Mouse (Mus musculus): ENCODE measurements around the gene Sash1. TPM values are rescaled to one million over a fixed set of nuclear protein-coding genes. Genes with fewer than 3 reads are reported as not detected.

Sash1 gene
- polyA plus RNA-seq, 1 experiment: 4.8 TPM

DNA sequence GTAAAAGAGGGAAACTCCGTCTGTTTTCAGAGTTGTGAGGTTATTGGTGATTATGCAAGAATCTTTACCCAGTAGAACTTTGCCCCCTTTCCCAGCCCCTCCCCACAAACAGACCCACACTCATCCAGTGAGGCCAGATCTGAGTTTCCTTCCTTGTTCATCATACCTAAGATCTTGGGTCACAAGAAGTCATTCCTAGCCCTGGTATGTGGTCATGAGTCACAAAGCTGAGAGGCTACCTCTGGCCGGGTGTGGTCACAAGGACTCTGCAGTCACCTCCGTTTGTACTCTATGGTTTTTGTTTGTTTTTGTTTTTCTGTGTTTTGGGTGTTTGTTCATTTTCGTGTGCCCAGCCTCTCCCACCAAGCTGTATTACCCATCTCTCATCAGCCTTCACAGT is 4.6 kb upstream of the Sash1 start:
- no peak for DNase-seq
- WGBS: 94% methylated on average over 4 of the region's 4 CpGs
- peaks cover 10% of the 10 kb centered on the region; the same call in 1 of the 2 replicates for H3K27me3 ChIP-seq (ENCODE audit: control insufficient read depth, insufficient read depth, low read length)
- TF ChIP-seq POLR2A (IDR thresholded peaks at IDR 0.05; ENCODE audit: control insufficient read depth, extremely low read depth, insufficient read depth, low read length, poor library complexity) (no peak), CTCF (IDR thresholded peaks at IDR 0.05; ENCODE audit: borderline replicate concordance, control insufficient read depth, extremely low read depth, insufficient read depth, low read length, poor library complexity) (no peak)
- no peak overlapping the region for H3K4me3 ChIP-seq (ENCODE audit: control insufficient read depth, insufficient read depth, low read length)
- H3K4me1 ChIP-seq (replicated peaks; ENCODE audit: control insufficient read depth, insufficient read depth, low read length): 0 out of 2 replicates have a peak, but pooled peaks cover 2% of the 10 kb centered on the region
- no peak overlapping the region for H3K27ac ChIP-seq (ENCODE audit: control insufficient read depth, insufficient read depth, low read length)
- no peaks in the 10 kb centered on the region for H3K36me3 ChIP-seq (ENCODE audit: control insufficient read depth, insufficient read depth, low read length)

GRCm38 (mm10) chr10:8889341-8889740 is 3.5 kb upstream of the Sash1 start:
- Histone ChIP-seq H3K27me3 (ENCODE audit: control insufficient read depth, insufficient read depth, low read length) (peaks cover 10% of the 10 kb centered on the region; the same call in 1 of the 2 replicates), H3K36me3 (ENCODE audit: control insufficient read depth, insufficient read depth, low read length) (no peaks in the 10 kb centered on the region), H3K4me3 (ENCODE audit: control insufficient read depth, insufficient read depth, low read length) (no peak overlapping the region), H3K27ac (ENCODE audit: control insufficient read depth, insufficient read depth, low read length) (no peak overlapping the region), H3K4me1 (replicated peaks; ENCODE audit: control insufficient read depth, insufficient read depth, low read length) (0 out of 2 replicates have a peak, but pooled peaks cover 2% of the 10 kb centered on the region)
- TF ChIP-seq CTCF (IDR thresholded peaks at IDR 0.05; ENCODE audit: borderline replicate concordance, control insufficient read depth, extremely low read depth, insufficient read depth, low read length, poor library complexity): no peak
- no peak for TF ChIP-seq POLR2A (IDR thresholded peaks at IDR 0.05; ENCODE audit: control insufficient read depth, extremely low read depth, insufficient read depth, low read length, poor library complexity)
- WGBS: 96% methylated on average over 4 of the region's 4 CpGs
- no peak for DNase-seq

GRCm38 (mm10) chr10:8886528-8886854 is 621 bp upstream of the Sash1 start:
- Histone ChIP-seq H3K27me3 (ENCODE audit: control insufficient read depth, insufficient read depth, low read length) (peaks cover 10% of the 10 kb centered on the region; the same call in 1 of the 2 replicates), H3K27ac (ENCODE audit: control insufficient read depth, insufficient read depth, low read length) (no peak overlapping the region; the same call in 1 of the 2 replicates), H3K4me1 (replicated peaks; ENCODE audit: control insufficient read depth, insufficient read depth, low read length) (0 out of 2 replicates have a peak, but pooled peaks cover 2% of the 10 kb centered on the region), H3K36me3 (ENCODE audit: control insufficient read depth, insufficient read depth, low read length) (no peaks in the 10 kb centered on the region), H3K4me3 (ENCODE audit: control insufficient read depth, insufficient read depth, low read length) (peak overlapping the region; percentile 36; the same call in 1 of the 2 replicates)
- no peak for DNase-seq
- WGBS: 14% methylated on average over 14 of the region's 14 CpGs
- TF ChIP-seq CTCF (IDR thresholded peaks at IDR 0.05; ENCODE audit: borderline replicate concordance, control insufficient read depth, extremely low read depth, insufficient read depth, low read length, poor library complexity) (no peak), POLR2A (IDR thresholded peaks at IDR 0.05; ENCODE audit: control insufficient read depth, extremely low read depth, insufficient read depth, low read length, poor library complexity) (no peak)

DNA sequence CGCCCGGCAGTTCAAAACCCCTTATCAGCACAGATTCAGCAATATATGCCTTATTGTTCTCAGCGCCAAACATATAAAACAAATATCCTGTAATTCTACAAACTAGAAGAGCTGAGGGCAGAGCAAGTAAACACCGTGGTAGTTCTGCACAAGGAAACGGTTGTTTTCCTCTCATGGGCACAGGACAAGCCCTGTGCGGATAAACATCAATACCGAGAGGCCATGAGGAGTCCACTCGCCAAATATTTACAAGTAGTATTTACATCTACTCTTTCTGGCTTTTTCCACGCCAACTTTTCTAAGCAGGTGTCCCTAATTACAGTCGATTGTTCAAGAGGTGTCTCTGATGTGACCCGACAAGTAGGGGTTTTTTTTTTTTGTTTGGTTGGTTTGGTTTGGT is 669 bp downstream of the Sash1 start:
- Histone ChIP-seq H3K36me3 (ENCODE audit: control insufficient read depth, insufficient read depth, low read length) (no peaks in the 10 kb centered on the region), H3K4me1 (replicated peaks; ENCODE audit: control insufficient read depth, insufficient read depth, low read length) (0 out of 2 replicates have a peak, but pooled peaks cover 2% of the 10 kb centered on the region), H3K27ac (ENCODE audit: control insufficient read depth, insufficient read depth, low read length) (no peak overlapping the region), H3K4me3 (ENCODE audit: control insufficient read depth, insufficient read depth, low read length) (no peak overlapping the region), H3K27me3 (ENCODE audit: control insufficient read depth, insufficient read depth, low read length) (peaks cover 10% of the 10 kb centered on the region; the same call in 1 of the 2 replicates)
- TF ChIP-seq CTCF (IDR thresholded peaks at IDR 0.05; ENCODE audit: borderline replicate concordance, control insufficient read depth, extremely low read depth, insufficient read depth, low read length, poor library complexity): no peak
- TF ChIP-seq POLR2A (IDR thresholded peaks at IDR 0.05; ENCODE audit: control insufficient read depth, extremely low read depth, insufficient read depth, low read length, poor library complexity): no peak
- no peak for DNase-seq
- 12% methylated on average over 11 of the region's 11 CpGs for WGBS

GRCm38 (mm10) chr10:8884565-8884964 is 1.3 kb downstream of the Sash1 start:
- Histone ChIP-seq H3K4me3 (ENCODE audit: control insufficient read depth, insufficient read depth, low read length) (no peak overlapping the region), H3K4me1 (replicated peaks; ENCODE audit: control insufficient read depth, insufficient read depth, low read length) (0 out of 2 replicates have a peak, but pooled peaks cover 2% of the 10 kb centered on the region), H3K36me3 (ENCODE audit: control insufficient read depth, insufficient read depth, low read length) (no peaks in the 10 kb centered on the region), H3K27me3 (ENCODE audit: control insufficient read depth, insufficient read depth, low read length) (peaks cover 10% of the 10 kb centered on the region; the same call in 1 of the 2 replicates), H3K27ac (ENCODE audit: control insufficient read depth, insufficient read depth, low read length) (no peak overlapping the region)
- TF ChIP-seq POLR2A (IDR thresholded peaks at IDR 0.05; ENCODE audit: control insufficient read depth, extremely low read depth, insufficient read depth, low read length, poor library complexity) (no peak), CTCF (IDR thresholded peaks at IDR 0.05; ENCODE audit: borderline replicate concordance, control insufficient read depth, extremely low read depth, insufficient read depth, low read length, poor library complexity) (no peak)
- no peak for DNase-seq
- 87% methylated on average over 5 of the region's 5 CpGs for WGBS

DNA sequence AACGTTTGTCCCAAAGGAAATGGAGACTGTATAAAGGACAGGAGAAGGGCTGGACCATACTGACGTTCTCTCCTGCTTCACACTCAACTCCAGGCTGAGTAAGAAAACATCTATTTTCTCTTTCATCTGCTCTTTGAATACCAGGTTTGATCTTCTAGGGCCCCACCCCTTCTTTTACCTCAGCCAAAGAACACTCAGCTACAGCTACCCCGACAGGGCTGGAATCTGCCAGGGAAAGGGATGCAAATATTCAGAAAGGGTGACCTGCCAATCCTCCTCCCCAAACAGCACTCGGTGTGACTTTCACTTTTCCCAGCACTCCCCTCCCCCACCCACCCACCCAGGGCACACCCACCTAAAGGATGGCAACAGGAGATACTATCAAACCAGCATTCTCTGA is 2.2 kb downstream of the Sash1 start:
- H3K27ac ChIP-seq (ENCODE audit: control insufficient read depth, insufficient read depth, low read length): no peak overlapping the region
- peaks cover 2% of the 10 kb centered on the region; the same call in 1 of the 2 replicates for H3K4me1 ChIP-seq (replicated peaks; ENCODE audit: control insufficient read depth, insufficient read depth, low read length)
- H3K36me3 ChIP-seq (ENCODE audit: control insufficient read depth, insufficient read depth, low read length): no peaks in the 10 kb centered on the region
- 47% methylated on average over 4 of the region's 4 CpGs for WGBS
- no peak overlapping the region for H3K4me3 ChIP-seq (ENCODE audit: control insufficient read depth, insufficient read depth, low read length)
- H3K27me3 ChIP-seq (ENCODE audit: control insufficient read depth, insufficient read depth, low read length): peaks cover 10% of the 10 kb centered on the region; the same call in 1 of the 2 replicates
- no peak for DNase-seq
- no peak for TF ChIP-seq CTCF (IDR thresholded peaks at IDR 0.05; ENCODE audit: borderline replicate concordance, control insufficient read depth, extremely low read depth, insufficient read depth, low read length, poor library complexity)
- TF ChIP-seq POLR2A (IDR thresholded peaks at IDR 0.05; ENCODE audit: control insufficient read depth, extremely low read depth, insufficient read depth, low read length, poor library complexity): no peak

- no peak overlapping the region for H3K27ac ChIP-seq (ENCODE audit: control insufficient read depth, insufficient read depth, low read length)
- peaks cover 10% of the 10 kb centered on the region; the same call in 1 of the 2 replicates for H3K27me3 ChIP-seq (ENCODE audit: control insufficient read depth, insufficient read depth, low read length)
- no peak for DNase-seq
- no peak overlapping the region for H3K4me3 ChIP-seq (ENCODE audit: control insufficient read depth, insufficient read depth, low read length)
- 88% methylated on average over 2 of the region's 2 CpGs for WGBS
- peaks cover 2% of the 10 kb centered on the region; the same call in 1 of the 2 replicates for H3K4me1 ChIP-seq (replicated peaks; ENCODE audit: control insufficient read depth, insufficient read depth, low read length)
- TF ChIP-seq POLR2A (IDR thresholded peaks at IDR 0.05; ENCODE audit: control insufficient read depth, extremely low read depth, insufficient read depth, low read length, poor library complexity) (no peak), CTCF (IDR thresholded peaks at IDR 0.05; ENCODE audit: borderline replicate concordance, control insufficient read depth, extremely low read depth, insufficient read depth, low read length, poor library complexity) (no peak)
- H3K36me3 ChIP-seq (ENCODE audit: control insufficient read depth, insufficient read depth, low read length): no peaks in the 10 kb centered on the region
These were observed 4.1 kb downstream of the Sash1 start for GRCm38 (mm10) chr10:8881736-8882135.
